Mouse (Mus musculus) testis, adult 2 months (tissue): Measurements from ENCODE around the gene Ncl. TPM values are rescaled to one million over a fixed set of nuclear protein-coding genes. Genes with fewer than 3 reads are reported as not detected.
A peak's percentile ranks its signal among the peaks of the same experiment; 100 is the strongest.

ENCODE experiments used
- H3K27ac ChIP-seq: fragments of 200-500 bp; 2 replicates; pipeline ENCODE4 v1.5.1; 2012; ENCODE audit warnings: low read depth, low read length; ENCODE audit not compliant: control insufficient read depth, insufficient read depth
- H3K27me3 ChIP-seq: fragments of 200-500 bp; 2 replicates; pipeline ENCODE4 v1.6.1; 2012; ENCODE audit warnings: mild to moderate bottlenecking, low read length, moderate library complexity; ENCODE audit not compliant: control insufficient read depth, insufficient read depth
- H3K36me3 ChIP-seq: fragments of 200-500 bp; 2 replicates; pipeline ENCODE4 v1.6.1; 2012; ENCODE audit warnings: mild to moderate bottlenecking, low read length; ENCODE audit not compliant: control insufficient read depth, insufficient read depth
- H3K4me1 ChIP-seq: fragments of 200-500 bp; 2 replicates; pipeline ENCODE4 v1.6.1; 2012; ENCODE audit warnings: low read length; ENCODE audit not compliant: control insufficient read depth, insufficient read depth
- H3K4me3 ChIP-seq: fragments of 200-500 bp; 2 replicates; pipeline ENCODE4 v1.5.1; 2012; ENCODE audit warnings: low read depth, mild to moderate bottlenecking, low read length, moderate library complexity, mixed read lengths; ENCODE audit not compliant: control insufficient read depth
- CTCF ChIP-seq: fragments of 200-500 bp; IDR thresholded peaks from 2 replicates; pipeline ENCODE4 v1.5.1; 2012; ENCODE audit warnings: low read depth, mild to moderate bottlenecking, inconsistent platforms, low read length, moderate library complexity; ENCODE audit not compliant: control insufficient read depth, insufficient read depth, insufficient replicate concordance
- POLR2A ChIP-seq: fragments of 200-500 bp; IDR thresholded peaks from 2 replicates; pipeline ENCODE4 v1.6.1; 2012; ENCODE audit warnings: low read depth, mild to moderate bottlenecking, inconsistent platforms, low read length, moderate library complexity; ENCODE audit not compliant: control insufficient read depth
- polyA plus RNA-seq: library from polyadenylated mRNA; depleted of rRNA; stranded (reverse); fragments of >200 nt; gene quantifications from 2 replicates; pipeline ENCODE4 v1.2.3, GENCODE M21; 2012; rRNA removed

Gene Ncl
- 5.1 and 5.7 TPM in 2 replicates for polyA plus RNA-seq

DNA sequence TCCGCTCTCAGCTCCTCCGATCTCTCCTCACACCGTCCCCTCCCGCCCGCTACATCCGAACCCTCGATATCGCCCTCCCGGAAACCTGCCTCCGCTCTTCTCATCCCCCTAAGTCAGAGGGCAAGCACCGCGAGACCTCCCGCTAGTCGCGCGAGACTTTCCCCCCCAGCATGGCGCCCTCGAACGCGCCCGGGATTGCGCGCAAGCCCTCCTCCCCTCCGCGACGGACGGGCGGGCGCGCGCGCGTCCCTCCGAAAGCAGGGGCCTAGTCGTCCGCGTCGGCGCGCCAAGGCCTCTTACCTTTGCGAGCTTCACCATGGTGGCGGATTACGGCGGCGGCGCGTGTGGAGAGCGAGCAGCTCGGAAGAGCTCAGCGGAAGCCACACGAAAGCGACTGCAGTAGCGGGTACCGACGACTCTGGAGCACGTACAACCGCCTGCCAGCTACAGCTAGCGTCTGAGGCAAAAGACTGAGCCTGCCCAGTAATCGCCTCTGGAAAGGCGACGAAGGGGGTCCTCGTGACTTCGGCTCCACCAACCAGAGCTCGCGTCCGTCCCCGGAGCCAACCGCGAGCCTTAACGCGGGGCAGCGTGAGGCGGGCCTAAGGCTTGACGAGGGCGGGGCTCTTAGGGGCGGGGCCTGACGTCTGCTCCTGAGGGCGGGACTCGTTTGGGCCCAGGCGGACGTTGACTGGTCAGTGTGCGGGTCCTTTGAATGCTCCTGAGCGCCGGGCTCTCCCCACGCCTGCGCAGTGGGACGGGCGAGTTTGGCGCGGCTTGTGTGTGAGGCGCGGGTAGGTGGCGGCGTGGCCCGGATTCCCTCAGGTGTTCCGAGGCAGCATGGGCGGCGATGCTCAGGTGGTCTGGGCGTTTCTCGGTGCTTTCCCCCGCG lies at the start of gene Ncl:
Gene Ncl (minus strand): TSS at position 495 of the 892 bp plus-strand sequence.
- H3K36me3 ChIP-seq: no peaks in the 10 kb centered on the region; the same call in 1 of the 2 replicates
- H3K4me3 ChIP-seq: peak within 1 kb of the TSS; percentile 96
- peaks cover 6% of the 10 kb centered on the region for H3K4me1 ChIP-seq
- H3K27ac ChIP-seq: peak within 1 kb of the TSS; percentile 98
- TF ChIP-seq CTCF (no peak), POLR2A (peak; percentile 91)
- H3K27me3 ChIP-seq: no peaks in the 10 kb centered on the region

DNA sequence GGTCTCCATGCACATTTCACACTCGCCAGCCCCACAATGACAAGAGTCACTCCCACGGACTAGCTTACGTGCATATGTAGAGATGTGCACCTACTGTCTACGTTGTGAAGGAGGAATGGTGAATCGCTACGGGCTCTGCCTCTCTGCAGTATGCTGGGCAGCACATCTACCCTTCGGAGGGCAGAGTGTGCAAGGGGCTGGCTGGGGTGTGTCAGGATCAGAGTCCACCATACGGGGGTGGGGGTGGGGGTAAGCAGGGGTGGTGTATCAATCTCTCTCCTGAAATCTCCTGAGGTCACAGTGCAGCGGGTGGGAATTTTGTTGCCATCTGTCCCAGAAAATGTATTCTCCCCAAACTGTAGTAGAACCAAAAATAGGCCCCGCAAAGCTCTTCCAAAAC lies 49.3 kb upstream of the Ncl start:
- no peaks in the 10 kb centered on the region for H3K36me3 ChIP-seq
- H3K4me1 ChIP-seq: no peaks in the 10 kb centered on the region
- H3K27me3 ChIP-seq: no peaks in the 10 kb centered on the region
- TF ChIP-seq POLR2A: no peak
- TF ChIP-seq CTCF: no peak
- no peak overlapping the region for H3K27ac ChIP-seq
- H3K4me3 ChIP-seq: no peak overlapping the region

DNA sequence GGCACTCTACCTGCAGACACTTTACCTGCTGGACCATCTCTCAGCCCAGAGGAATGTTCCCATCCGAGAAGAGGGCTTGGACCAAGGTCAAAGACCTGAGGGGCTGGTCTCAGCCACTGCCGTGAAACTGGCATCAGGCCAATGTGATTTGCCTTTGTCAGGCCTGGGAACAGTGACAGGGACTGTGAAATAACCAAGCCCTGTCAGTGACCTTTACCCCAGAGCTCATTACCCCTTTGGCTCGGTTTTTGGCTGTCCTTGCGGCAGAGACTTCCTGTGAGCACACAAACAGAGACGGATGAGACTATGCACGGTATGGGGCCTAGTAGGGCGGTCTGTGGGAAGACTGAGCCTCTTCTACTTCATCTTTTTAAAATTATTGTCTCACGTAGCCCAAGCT lies 47.7 kb upstream of the Ncl start:
- H3K4me1 ChIP-seq: no peaks in the 10 kb centered on the region
- no peak overlapping the region for H3K4me3 ChIP-seq
- H3K27ac ChIP-seq: no peak overlapping the region
- no peaks in the 10 kb centered on the region for H3K36me3 ChIP-seq
- TF ChIP-seq POLR2A: no peak
- TF ChIP-seq CTCF: no peak
- no peaks in the 10 kb centered on the region for H3K27me3 ChIP-seq

DNA sequence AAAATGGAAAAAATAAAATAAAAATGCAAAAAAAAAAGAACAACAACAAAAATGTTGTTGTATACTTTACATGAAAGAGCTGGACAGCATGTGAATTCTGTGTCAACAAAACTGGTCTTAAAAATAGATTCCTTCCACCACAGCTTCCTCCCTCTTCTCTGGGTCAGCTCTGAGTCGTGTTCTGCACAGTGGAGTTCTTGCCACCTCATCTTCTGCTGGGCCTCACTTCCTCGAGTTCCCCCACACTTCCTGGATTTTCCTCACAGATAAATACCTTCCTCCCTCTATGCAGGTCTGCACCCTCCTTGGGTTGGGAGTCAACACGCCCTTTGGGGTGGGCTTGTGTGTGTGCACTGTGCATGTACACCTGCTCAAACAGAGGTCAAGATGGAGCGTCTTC lies 47.1 kb upstream of the Ncl start:
- Histone ChIP-seq H3K4me3 (no peak overlapping the region), H3K4me1 (no peaks in the 10 kb centered on the region), H3K36me3 (no peaks in the 10 kb centered on the region), H3K27me3 (no peaks in the 10 kb centered on the region), H3K27ac (no peak overlapping the region)
- TF ChIP-seq POLR2A: no peak
- no peak for TF ChIP-seq CTCF

DNA sequence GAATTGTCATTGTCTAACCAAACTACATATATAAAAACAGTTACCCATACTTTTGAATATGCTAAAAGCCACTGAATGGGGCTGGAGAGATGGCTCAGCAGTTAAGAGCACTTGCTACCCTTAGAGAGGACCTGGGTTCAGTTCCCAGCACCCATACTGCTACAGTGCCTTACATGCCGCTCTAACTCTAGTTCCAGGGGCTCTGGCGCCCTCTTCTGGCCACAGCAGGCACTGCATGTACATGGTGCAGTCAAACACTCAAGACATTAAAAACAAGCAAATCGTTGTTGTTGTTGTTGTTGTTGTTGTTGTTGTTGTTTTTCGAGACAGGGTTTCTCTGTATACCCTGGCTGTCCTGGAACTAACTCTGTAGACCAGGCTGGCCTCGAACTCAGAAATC lies 45.6 kb upstream of the Ncl start:
- H3K4me1 ChIP-seq: peaks cover 5% of the 10 kb centered on the region; the same call in 1 of the 2 replicates
- H3K36me3 ChIP-seq: no peaks in the 10 kb centered on the region
- H3K27ac ChIP-seq: no peak overlapping the region

GRCm38 (mm10) chr1:86400096-86400754 lies 41.0 kb upstream of the Ncl start:
- no peaks in the 10 kb centered on the region for H3K27me3 ChIP-seq
- no peak overlapping the region for H3K27ac ChIP-seq
- peaks cover 5% of the 10 kb centered on the region; the same call in 1 of the 2 replicates for H3K4me1 ChIP-seq
- no peaks in the 10 kb centered on the region for H3K36me3 ChIP-seq
- TF ChIP-seq POLR2A: no peak
- TF ChIP-seq CTCF: no peak
- H3K4me3 ChIP-seq: no peak overlapping the region

More for the DNA sequence above, 45.6 kb upstream of the Ncl start:
- no peaks in the 10 kb centered on the region for H3K27me3 ChIP-seq
- H3K4me3 ChIP-seq: no peak overlapping the region
- TF ChIP-seq POLR2A: no peak
- TF ChIP-seq CTCF: peak; percentile 95; the same call in 1 of the 2 replicates

DNA sequence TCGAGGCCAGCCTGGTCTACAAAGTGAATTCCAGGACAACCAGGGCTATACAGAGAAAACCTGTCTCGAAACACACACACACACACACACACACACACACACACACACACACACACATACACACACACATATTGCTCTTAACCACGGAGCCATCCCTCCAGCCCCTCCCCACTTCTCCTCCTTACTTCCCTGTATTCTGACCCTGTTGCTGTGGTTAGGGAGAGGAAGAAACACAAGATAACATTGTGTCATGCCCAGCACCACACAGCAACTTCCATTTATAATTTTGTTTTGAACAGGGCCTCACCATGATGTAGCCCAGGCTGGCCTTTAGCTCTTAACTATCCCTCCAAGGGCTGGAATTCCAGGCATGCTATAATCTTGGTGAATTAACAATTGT lies 40.1 kb upstream of the Ncl start:
- Histone ChIP-seq H3K4me1 (peaks cover 5% of the 10 kb centered on the region; the same call in 1 of the 2 replicates), H3K4me3 (no peak overlapping the region), H3K27me3 (no peaks in the 10 kb centered on the region), H3K27ac (no peak overlapping the region), H3K36me3 (no peaks in the 10 kb centered on the region)
- TF ChIP-seq POLR2A (no peak), CTCF (no peak)
